Mouse (Mus musculus): ENCODE results near the gene Snorc. TPM values are rescaled to one million over a fixed set of nuclear protein-coding genes. Genes with fewer than 3 reads are reported as not detected.

Gene Snorc
- polyA plus RNA-seq (2017; shearing (Covaris generic)), result not detected

DNA sequence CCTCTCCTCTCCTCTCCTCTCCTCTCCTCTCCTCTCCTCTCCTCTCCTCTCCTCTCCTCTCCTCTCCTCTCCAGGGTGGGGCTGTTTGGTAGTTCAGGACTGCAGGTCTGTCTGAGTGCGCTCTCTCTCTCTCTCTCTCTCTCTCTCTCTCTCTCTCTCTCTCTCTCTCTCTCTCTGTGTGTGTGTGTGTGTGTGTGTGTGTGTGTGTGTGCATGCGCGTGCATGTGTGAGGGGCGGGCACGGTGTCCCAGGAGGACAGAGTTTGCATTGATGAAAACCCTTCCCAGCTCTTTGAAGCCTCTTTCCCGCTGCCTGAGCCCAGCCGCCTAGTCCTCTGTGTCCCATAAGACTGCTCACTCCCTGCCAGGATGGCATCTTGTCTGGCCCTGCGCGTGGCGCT is at the start of gene Snorc:
Gene Snorc, plus strand, starts transcription at position 301 of the 400 bp plus-strand sequence.

DNA sequence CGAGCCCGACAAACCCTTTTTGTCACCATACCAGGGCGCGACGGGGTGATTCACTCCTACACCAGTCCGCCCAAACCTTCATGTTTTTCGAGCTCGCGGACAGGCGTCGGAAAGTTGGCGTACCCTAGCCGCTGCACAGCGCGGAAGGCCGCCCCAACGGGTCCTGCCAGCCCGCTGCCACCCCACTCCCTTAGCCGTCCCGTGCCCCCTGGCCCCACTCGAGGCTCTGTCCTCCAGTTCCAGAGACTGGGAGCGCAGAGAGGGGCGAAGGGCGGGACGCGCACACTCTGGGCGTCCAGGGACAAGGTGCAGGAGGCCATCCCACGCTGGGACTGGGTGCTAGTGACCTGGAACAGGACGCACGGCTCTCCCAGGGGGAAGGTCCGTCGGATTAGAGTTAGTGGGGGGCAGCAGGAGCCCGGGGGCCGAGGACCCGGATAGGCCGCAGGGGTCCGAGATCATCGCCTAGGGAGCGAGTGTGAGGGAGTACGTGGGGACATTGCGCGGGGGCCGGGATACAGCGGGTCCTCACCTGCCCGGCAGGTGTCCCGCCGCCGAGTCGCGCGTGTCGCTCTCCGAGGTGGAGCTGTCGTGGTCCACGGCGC is 39.6 kb downstream of the Snorc start, which contains the start of gene Neu2:
Gene Neu2, plus strand, starts transcription at position 329 of the 605 bp plus-strand sequence.

Other genes with a start within 250 kb of the Snorc start
- not detected for gene Efhd1, start 205.9 kb upstream of the Snorc start, polyA plus RNA-seq (2017; shearing (Covaris generic))
- gene Gigyf2, start 143.3 kb upstream of the Snorc start, polyA plus RNA-seq (2017; shearing (Covaris generic)), result 64.5 TPM
- 1.7 TPM for gene Kcnj13, start 75.5 kb upstream of the Snorc start, polyA plus RNA-seq (2017; shearing (Covaris generic))
- gene Neu2, start 39.6 kb downstream of the Snorc start, polyA plus RNA-seq (2017; shearing (Covaris generic)), result not detected
- not detected for gene Ngef, start 103.6 kb downstream of the Snorc start, polyA plus RNA-seq (2017; shearing (Covaris generic))
- 223 TPM for gene Inpp5d, start 150.0 kb downstream of the Snorc start, polyA plus RNA-seq (2017; shearing (Covaris generic))